Mouse (Mus musculus) MEL (cell line): Measurements from ENCODE around the gene Cnpy2. TPM values are rescaled to one million over a fixed set of nuclear protein-coding genes. Genes with fewer than 3 reads are reported as not detected.

Experiments
- DNase-seq: peaks from one replicate; pipeline ENCODE4 v3.0.0; 2011; ENCODE audit warnings: low read depth, low spot score
- H3K27ac ChIP-seq: 2 replicates; pipeline ENCODE4 v1.5.1; 2012; ENCODE audit warnings: low read depth, mild to moderate bottlenecking, control low read depth, low read length, moderate library complexity; ENCODE audit not compliant: control insufficient read depth
- H3K27me3 ChIP-seq, 2 experiments: fragments of 150-350 bp in 1 of 2; sonication (generic) in 1 of 2; 2 replicates each; pipeline ENCODE4 v1.6.1; 2012; ENCODE audit warnings: low read length in 2 of 2, mild to moderate bottlenecking in 2 of 2, improper control_type of control experiment in 1 of 2, moderate library complexity in 1 of 2; ENCODE audit not compliant: insufficient read depth in 2 of 2, control insufficient read depth in 1 of 2
- H3K36me3 ChIP-seq, 2 experiments: 2 replicates each; pipeline ENCODE4 v1.6.1; 2012 to 2014; ENCODE audit warnings: low read length in 2 of 2, improper control_type of control experiment in 1 of 2, inconsistent platforms in 1 of 2, mild to moderate bottlenecking in 1 of 2; ENCODE audit not compliant: insufficient read depth in 2 of 2, control insufficient read depth in 1 of 2
- H3K4me1 ChIP-seq, 2 experiments: fragments of 150-350 bp in 1 of 2; sonication (generic) in 1 of 2; 2 replicates each; pipeline ENCODE4 v1.6.1; 2012; ENCODE audit warnings: low read length in 2 of 2, improper control_type of control experiment in 1 of 2, mild to moderate bottlenecking in 1 of 2; ENCODE audit not compliant: insufficient read depth in 2 of 2, control insufficient read depth in 1 of 2
- H3K4me3 ChIP-seq, 2 experiments: fragments of 150-350 bp in 1 of 2; sonication (generic) in 1 of 2; 2 replicates each; pipeline ENCODE4 v1.5.1; 2012; ENCODE audit warnings: low read depth in 2 of 2, low read length in 2 of 2, mild to moderate bottlenecking in 2 of 2, moderate library complexity in 2 of 2, control low read depth in 1 of 2, improper control_type of control experiment in 1 of 2; ENCODE audit not compliant: control insufficient read depth in 1 of 2, insufficient read depth in 1 of 2
- H3K79me2 ChIP-seq: 2 replicates; pipeline ENCODE4 v1.6.1; 2012; ENCODE audit warnings: mild to moderate bottlenecking, low read length, moderate library complexity; ENCODE audit not compliant: control insufficient read depth, poor library complexity, insufficient read depth
- H3K9ac ChIP-seq: 2 replicates; pipeline ENCODE4 v1.6.1; 2012; ENCODE audit warnings: low read depth, mild to moderate bottlenecking, control low read depth, low read length, moderate library complexity; ENCODE audit not compliant: control insufficient read depth, poor library complexity, severe bottlenecking
- H3K9me3 ChIP-seq: fragments of 150-350 bp; sonication (generic); replicated peaks from 2 replicates; pipeline ENCODE4 v1.6.1; 2012; ENCODE audit warnings: mild to moderate bottlenecking, low read length, improper control_type of control experiment, moderate library complexity; ENCODE audit not compliant: insufficient read depth
- BHLHE40 ChIP-seq: IDR thresholded peaks from 2 replicates; pipeline ENCODE4 v1.6.1; 2012; ENCODE audit warnings: low read depth, mild to moderate bottlenecking, inconsistent platforms, low read length, improper control_type of control experiment, borderline replicate concordance
- CTCF ChIP-seq, 3 experiments: IDR thresholded peaks in 2 of 3; conservative IDR thresholded peaks in 1 of 3; 2 replicates each; pipeline ENCODE4 v1.5.1; 2011 to 2012; ENCODE audit warnings: low read length in 3 of 3, low read depth in 2 of 3, mild to moderate bottlenecking in 2 of 3, improper control_type of control experiment in 1 of 3, inconsistent platforms in 1 of 3, mixed read lengths in 1 of 3, moderate library complexity in 1 of 3; ENCODE audit not compliant: control insufficient read depth in 1 of 3, insufficient read depth in 1 of 3, poor library complexity in 1 of 3, severe bottlenecking in 1 of 3
- ELF1 ChIP-seq: IDR thresholded peaks from 2 replicates; pipeline ENCODE4 v1.6.1; 2014; ENCODE audit warnings: low read depth, mild to moderate bottlenecking, inconsistent platforms, low read length, improper control_type of control experiment, moderate library complexity
- GABPA ChIP-seq: IDR thresholded peaks from 2 replicates; pipeline ENCODE4 v1.6.1; 2012; ENCODE audit warnings: low read depth, mild to moderate bottlenecking, inconsistent platforms, low read length, improper control_type of control experiment, moderate library complexity
- GATA1 ChIP-seq: IDR thresholded peaks from 2 replicates; pipeline ENCODE4 v1.6.1; 2011; ENCODE audit warnings: low read depth, low read length, improper control_type of control experiment
- KAT2A ChIP-seq: conservative IDR thresholded peaks from 2 replicates; pipeline ENCODE4 v1.6.1; 2012; ENCODE audit warnings: low read depth, low read length, improper control_type of control experiment, inconsistent platforms
- MXI1 ChIP-seq: IDR thresholded peaks from 2 replicates; pipeline ENCODE4 v1.6.1; 2011; ENCODE audit warnings: mild to moderate bottlenecking, low read depth, low read length, improper control_type of control experiment
- MYB ChIP-seq: IDR thresholded peaks from 2 replicates; pipeline ENCODE4 v1.6.1; 2011; ENCODE audit warnings: mild to moderate bottlenecking, low read depth, low read length, improper control_type of control experiment
- NELFE ChIP-seq: IDR thresholded peaks from 2 replicates; pipeline ENCODE4 v1.6.1; 2011; ENCODE audit warnings: low read depth, low read length, improper control_type of control experiment
- NRF1 ChIP-seq: IDR thresholded peaks from 2 replicates; pipeline ENCODE4 v1.6.1; 2014; ENCODE audit warnings: low read depth, mild to moderate bottlenecking, inconsistent platforms, low read length, improper control_type of control experiment, moderate library complexity; ENCODE audit not compliant: poor library complexity, insufficient read depth, severe bottlenecking
- POLR2A ChIP-seq, 2 experiments: IDR thresholded peaks; 2 replicates each; pipeline ENCODE4 v1.6.1; 2011 to 2012; ENCODE audit warnings: low read length in 2 of 2, mild to moderate bottlenecking in 2 of 2, control low read depth in 1 of 2, improper control_type of control experiment in 1 of 2, low read depth in 1 of 2, moderate library complexity in 1 of 2; ENCODE audit not compliant: control insufficient read depth in 1 of 2, insufficient read depth in 1 of 2, poor library complexity in 1 of 2
- POLR2AphosphoS2 ChIP-seq: IDR thresholded peaks from 2 replicates; pipeline ENCODE4 v1.6.1; 2011; ENCODE audit warnings: low read length, improper control_type of control experiment
- TCF12 ChIP-seq: IDR thresholded peaks from 2 replicates; pipeline ENCODE4 v1.6.1; 2014; ENCODE audit warnings: low read depth, mild to moderate bottlenecking, inconsistent platforms, low read length, improper control_type of control experiment, moderate library complexity
- ZNF384 ChIP-seq: IDR thresholded peaks from 2 replicates; pipeline ENCODE4 v1.6.1; 2012; ENCODE audit warnings: low read depth, mild to moderate bottlenecking, inconsistent platforms, low read length, improper control_type of control experiment
- polyA plus RNA-seq, 2 experiments: library from polyadenylated mRNA; stranded (reverse) in 1 of 2; unstranded in 1 of 2; fragments of >175 nt in 1 of 2; fragments of >200 nt in 1 of 2; gene quantifications; 2 replicates each; pipeline versions ENCODE4 v1.2.1 to v1.2.4; 2012; ENCODE audit warnings: low replicate concordance in 2 of 2, low read depth in 1 of 2; ENCODE audit not compliant: insufficient read length in 2 of 2, insufficient read depth in 1 of 2, missing spikeins in 1 of 2
- total RNA-seq: library from RNA; depleted of rRNA; stranded (reverse); fragments of 300-350 nt; gene quantifications from 2 replicates; pipeline ENCODE4 v1.2.3, GENCODE M21; 2012

Cnpy2 gene
- total and polyA plus RNA-seq, 3 experiments = 98.1 to 107 TPM; not detected in 1

- H3K27ac ChIP-seq = no peak overlapping the region
- no peak overlapping the region for H3K4me3 ChIP-seq
- H3K9me3 ChIP-seq = no peaks in the 10 kb centered on the region
- no peaks in the 10 kb centered on the region for H3K27me3 ChIP-seq
- no peaks in the 10 kb centered on the region for H3K79me2 ChIP-seq
- no peak for DNase-seq
- no peaks in the 10 kb centered on the region for H3K4me1 ChIP-seq
- TF ChIP-seq MXI1 (no peak), NELFE (no peak)
- H3K36me3 ChIP-seq = no peaks in the 10 kb centered on the region
- no peak overlapping the region for H3K9ac ChIP-seq
Measured at GRCm38 (mm10) chr10:128280943-128281342, 41.3 kb upstream of the Cnpy2 start.

- no peak overlapping the region for H3K9ac ChIP-seq
- TF ChIP-seq GATA1 (no peak), NRF1 (no peak)
- no peaks in the 10 kb centered on the region for H3K27me3 ChIP-seq
- no peaks in the 10 kb centered on the region for H3K36me3 ChIP-seq
- no peak for DNase-seq
- H3K4me1 ChIP-seq = no peaks in the 10 kb centered on the region
- no peak overlapping the region for H3K27ac ChIP-seq
- H3K79me2 ChIP-seq = no peaks in the 10 kb centered on the region
- H3K9me3 ChIP-seq = no peaks in the 10 kb centered on the region
- no peak overlapping the region for H3K4me3 ChIP-seq
Measured at GRCm38 (mm10) chr10:128281682-128282081, 40.6 kb upstream of the Cnpy2 start.

GRCm38 (mm10) chr10:128282886-128283450 is 39.3 kb upstream of the Cnpy2 start:
- no peaks in the 10 kb centered on the region for H3K27me3 ChIP-seq
- H3K27ac ChIP-seq = no peak overlapping the region
- TF ChIP-seq BHLHE40 (no peak), GABPA (no peak), ZNF384 (no peak), POLR2AphosphoS2 (no peak), MXI1 (no peak), POLR2A (IDR thresholded peaks at IDR 0.05; ENCODE audit: control insufficient read depth in 1 of 2, insufficient read depth in 1 of 2, low read depth in 1 of 2, low read length in 2 of 2, poor library complexity in 1 of 2) (no peak), MYB (no peak), KAT2A (no peak), CTCF (IDR thresholded peaks at IDR 0.05 in 2 of 3, conservative IDR thresholded peaks at IDR 0.05 in 1 of 3; ENCODE audit: control insufficient read depth in 1 of 3, insufficient read depth in 1 of 3, low read depth in 2 of 3, low read length in 3 of 3, poor library complexity in 1 of 3, severe bottlenecking in 1 of 3) (no peak), TCF12 (no peak), NRF1 (no peak), ELF1 (no peak)
- no peak for DNase-seq
- H3K79me2 ChIP-seq = no peaks in the 10 kb centered on the region
- H3K9ac ChIP-seq = no peak overlapping the region
- no peaks in the 10 kb centered on the region for H3K4me1 ChIP-seq
- no peaks in the 10 kb centered on the region for H3K36me3 ChIP-seq
- no peak overlapping the region for H3K4me3 ChIP-seq
- H3K9me3 ChIP-seq = no peaks in the 10 kb centered on the region
